Mouse (Mus musculus): ENCODE results near the gene Carnmt1. TPM values are rescaled to one million over a fixed set of nuclear protein-coding genes. Genes with fewer than 3 reads are reported as not detected.
A peak's percentile ranks its signal among the peaks of the same experiment; 100 is the strongest.
"Not testable (repeated sequence)": the region's sequence is repeated elsewhere in the genome, so short reads cannot be mapped to it uniquely, and the experiment has no call there.

The Carnmt1 gene
- polyA plus RNA-seq, 2 experiments, result 17.2 to 46.5 TPM

- WGBS, result 93% methylated on average over 9 of the region's 9 CpGs
- Histone ChIP-seq H3K9ac (ENCODE audit: low read depth, low read length, severe bottlenecking) (no peak overlapping the region), H3K27ac (replicated peaks; ENCODE audit: low read depth, low read length) (no peak overlapping the region), H3K9me3 (ENCODE audit: control insufficient read depth, low read length) (no peaks in the 10 kb centered on the region), H3K27me3 (ENCODE audit: control insufficient read depth, insufficient read depth, low read length) (no peaks in the 10 kb centered on the region), H3K4me1 (ENCODE audit: control insufficient read depth, insufficient read depth, low read length) (peaks cover 15% of the 10 kb centered on the region), H3K4me2 (replicated peaks; ENCODE audit: low read depth, low read length, severe bottlenecking) (no peak overlapping the region), H3K4me3 (replicated peaks; ENCODE audit: low read length) (no peak overlapping the region), H3K36me3 (ENCODE audit: control insufficient read depth, insufficient read depth, low read length) (no peaks in the 10 kb centered on the region)
- ATAC-seq (ENCODE audit: low FRiP score, low read depth) (no peak), DNase-seq (ENCODE audit: low spot score) (no peak)
- TF ChIP-seq POLR2A (IDR thresholded peaks at IDR 0.05; ENCODE audit: borderline replicate concordance, extremely low read depth, insufficient read depth, insufficient read length), result no peak
Observed at GRCm38 (mm10) chr19:18711589-18711988, 41.0 kb downstream of the Carnmt1 start.

- H3K4me1 ChIP-seq (ENCODE audit: control insufficient read depth, insufficient read depth, low read length), result peaks cover 15% of the 10 kb centered on the region
- no peak for DNase-seq (ENCODE audit: low spot score)
- peak overlapping the region; percentile 81 for H3K9ac ChIP-seq (ENCODE audit: low read depth, low read length, severe bottlenecking)
- H3K9me3 ChIP-seq (ENCODE audit: control insufficient read depth, low read length), result no peaks in the 10 kb centered on the region
- peak overlapping the region; percentile 82 for H3K4me2 ChIP-seq (replicated peaks; ENCODE audit: low read depth, low read length, severe bottlenecking)
- peak overlapping the region; percentile 96 for H3K27ac ChIP-seq (replicated peaks; ENCODE audit: low read depth, low read length)
- peak overlapping the region; percentile 79 for H3K4me3 ChIP-seq (replicated peaks; ENCODE audit: low read length)
- TF ChIP-seq POLR2A (IDR thresholded peaks at IDR 0.05; ENCODE audit: borderline replicate concordance, extremely low read depth, insufficient read depth, insufficient read length), result no peak; the same call in 1 of the 2 replicates
- ATAC-seq (ENCODE audit: low FRiP score, low read depth), result no peak
- WGBS, result 61% methylated on average over 16 of the region's 16 CpGs
- H3K27me3 ChIP-seq (ENCODE audit: control insufficient read depth, insufficient read depth, low read length), result no peaks in the 10 kb centered on the region
- no peaks in the 10 kb centered on the region for H3K36me3 ChIP-seq (ENCODE audit: control insufficient read depth, insufficient read depth, low read length)
Observed at GRCm38 (mm10) chr19:18712153-18712865, 41.7 kb downstream of the Carnmt1 start.

GRCm38 (mm10) chr19:18712866-18713300 lies 42.3 kb downstream of the Carnmt1 start, which contains the start of gene D030056L22Rik:
TSS of gene D030056L22Rik (plus strand) at chr19:18713193.
- 2% methylated on average over 36 of the region's 49 CpGs for WGBS
- Histone ChIP-seq H3K4me3 (replicated peaks; ENCODE audit: low read length) (peak within 1 kb of the TSS; percentile 79), H3K27me3 (ENCODE audit: control insufficient read depth, insufficient read depth, low read length) (no peaks in the 10 kb centered on the region), H3K9ac (ENCODE audit: low read depth, low read length, severe bottlenecking) (peak within 1 kb of the TSS; percentile 81), H3K9me3 (ENCODE audit: control insufficient read depth, low read length) (no peaks in the 10 kb centered on the region), H3K4me2 (replicated peaks; ENCODE audit: low read depth, low read length, severe bottlenecking) (peak within 1 kb of the TSS; percentile 82), H3K27ac (replicated peaks; ENCODE audit: low read depth, low read length) (peak within 1 kb of the TSS; percentile 96), H3K36me3 (ENCODE audit: control insufficient read depth, insufficient read depth, low read length) (peaks cover 2% of the 10 kb centered on the region), H3K4me1 (ENCODE audit: control insufficient read depth, insufficient read depth, low read length) (peaks cover 15% of the 10 kb centered on the region)
- DNase-seq (ENCODE audit: low spot score) (peak; percentile 95), ATAC-seq (ENCODE audit: low FRiP score, low read depth) (peak; percentile 98)
- 0 out of 2 replicates have a peak, but pooled peaks have one; percentile 54 for TF ChIP-seq POLR2A (IDR thresholded peaks at IDR 0.05; ENCODE audit: borderline replicate concordance, extremely low read depth, insufficient read depth, insufficient read length)

- H3K36me3 ChIP-seq (ENCODE audit: control insufficient read depth, insufficient read depth, low read length); H3K27me3 ChIP-seq (ENCODE audit: control insufficient read depth, insufficient read depth, low read length); H3K9me3 ChIP-seq (ENCODE audit: control insufficient read depth, low read length): not testable (repeated sequence)
- Histone ChIP-seq H3K4me1 (ENCODE audit: control insufficient read depth, insufficient read depth, low read length) (peaks cover 15% of the 10 kb centered on the region), H3K9ac (ENCODE audit: low read depth, low read length, severe bottlenecking) (peak overlapping the region; percentile 81), H3K4me3 (replicated peaks; ENCODE audit: low read length) (peak overlapping the region; percentile 79), H3K27ac (replicated peaks; ENCODE audit: low read depth, low read length) (peak overlapping the region; percentile 96; the same call in 1 of the 2 replicates), H3K4me2 (replicated peaks; ENCODE audit: low read depth, low read length, severe bottlenecking) (peak overlapping the region; percentile 82)
- peak; percentile 49 for ATAC-seq (ENCODE audit: low FRiP score, low read depth)
- peak; percentile 8 for DNase-seq (ENCODE audit: low spot score)
- 0% methylated on average over 37 of the region's 46 CpGs for WGBS
Observed at GRCm38 (mm10) chr19:18713357-18713756, 42.8 kb downstream of the Carnmt1 start.

GRCm38 (mm10) chr19:18716374-18716773 lies 45.8 kb downstream of the Carnmt1 start:
- no peak overlapping the region for H3K27ac ChIP-seq (replicated peaks; ENCODE audit: low read depth, low read length)
- no peak overlapping the region for H3K4me3 ChIP-seq (replicated peaks; ENCODE audit: low read length)
- H3K27me3 ChIP-seq (ENCODE audit: control insufficient read depth, insufficient read depth, low read length), result no peaks in the 10 kb centered on the region
- H3K9ac ChIP-seq (ENCODE audit: low read depth, low read length, severe bottlenecking), result no peak overlapping the region
- WGBS, result 32% methylated on average over 1 of the region's 1 CpGs
- H3K36me3 ChIP-seq (ENCODE audit: control insufficient read depth, insufficient read depth, low read length), result peaks cover 13% of the 10 kb centered on the region
- peak; percentile 83 for DNase-seq (ENCODE audit: low spot score)
- H3K9me3 ChIP-seq (ENCODE audit: control insufficient read depth, low read length), result no peaks in the 10 kb centered on the region
- H3K4me2 ChIP-seq (replicated peaks; ENCODE audit: low read depth, low read length, severe bottlenecking), result no peak overlapping the region
- peaks cover 15% of the 10 kb centered on the region for H3K4me1 ChIP-seq (ENCODE audit: control insufficient read depth, insufficient read depth, low read length)
- ATAC-seq (ENCODE audit: low FRiP score, low read depth), result no peak
- no peak for TF ChIP-seq POLR2A (IDR thresholded peaks at IDR 0.05; ENCODE audit: borderline replicate concordance, extremely low read depth, insufficient read depth, insufficient read length)

Data from limb, embryonic 14.5 days (tissue).